Mouse (Mus musculus) intestine, embryonic 15.5 days (tissue): Measurements from ENCODE around the gene Pbld2. TPM values are rescaled to one million over a fixed set of nuclear protein-coding genes. Genes with fewer than 3 reads are reported as not detected.

Experiments used
- ATAC-seq: fragments of 200-750 bp; cut with Nextera tagmentation; 2 replicates; pipeline ENCODE4 v1.8.0; 2017; ENCODE audit warnings: moderate TSS enrichment, moderate library complexity
- H3K27ac ChIP-seq: fragments of 300-500 bp; sonication (generic); 2 replicates; pipeline ENCODE4 v1.5.1; 2015; ENCODE audit warnings: mild to moderate bottlenecking, inconsistent platforms
- H3K27me3 ChIP-seq: fragments of 300-500 bp; sonication (generic); replicated peaks from 2 replicates; pipeline ENCODE4 v1.6.1; 2015; ENCODE audit warnings: inconsistent platforms
- H3K36me3 ChIP-seq: fragments of 300-500 bp; sonication (generic); 2 replicates; pipeline ENCODE4 v1.6.1; 2015; ENCODE audit warnings: inconsistent platforms
- H3K4me1 ChIP-seq: fragments of 300-500 bp; sonication (generic); replicated peaks from 2 replicates; pipeline ENCODE4 v1.6.1; 2015; ENCODE audit warnings: inconsistent platforms
- H3K4me2 ChIP-seq: fragments of 300-500 bp; sonication (generic); replicated peaks from 2 replicates; pipeline ENCODE4 v1.6.1; 2015; ENCODE audit warnings: mild to moderate bottlenecking, inconsistent platforms
- H3K4me3 ChIP-seq: fragments of 300-500 bp; sonication (generic); replicated peaks from 2 replicates; pipeline ENCODE4 v1.5.1; 2015; ENCODE audit warnings: inconsistent platforms
- H3K9ac ChIP-seq: fragments of 300-500 bp; sonication (generic); 2 replicates; pipeline ENCODE4 v1.6.1; 2015; ENCODE audit warnings: inconsistent platforms
- H3K9me3 ChIP-seq: fragments of 300-500 bp; sonication (generic); 2 replicates; pipeline ENCODE4 v1.6.1; 2016; ENCODE audit warnings: inconsistent platforms
- WGBS: fragments of 180-500 bp; shearing (Covaris S2); methylation state at CpG from one replicate; pipeline ENCODE4 v1.1.7; 2015; 5-methylcytosine and 5-hydroxymethylcytosine counted together
- polyA plus RNA-seq: library from polyadenylated mRNA; unstranded; fragments of >200 nt; fragmentation: Nextera tagmentation; extraction: Ambion mirVana; gene quantifications from 2 replicates; pipeline ENCODE4 v1.2.1, GENCODE M21; 2015

Gene Pbld2
- polyA plus RNA-seq, 1 experiment from 2014 or later = 5.7 TPM

GRCm38 (mm10) chr10:63089103-63089757 is 65.1 kb downstream of the Pbld2 start:
- H3K9me3 ChIP-seq = no peaks in the 10 kb centered on the region
- H3K36me3 ChIP-seq = no peaks in the 10 kb centered on the region
- 0 out of 2 replicates have a peak, but pooled peaks cover 3% of the 10 kb centered on the region for H3K27me3 ChIP-seq
- H3K9ac ChIP-seq = no peak overlapping the region
- ATAC-seq = no peak
- H3K4me1 ChIP-seq = no peaks in the 10 kb centered on the region
- H3K4me2 ChIP-seq = peak overlapping the region; percentile 62
- no peak overlapping the region for H3K27ac ChIP-seq
- no peak overlapping the region for H3K4me3 ChIP-seq
- WGBS = 52% methylated on average over 8 of the region's 8 CpGs

- peak overlapping the region; percentile 23 for H3K4me3 ChIP-seq
- H3K36me3 ChIP-seq = no peaks in the 10 kb centered on the region
- no peak overlapping the region for H3K27ac ChIP-seq
- 0 out of 2 replicates have a peak, but pooled peaks cover 3% of the 10 kb centered on the region for H3K27me3 ChIP-seq
- WGBS = 10% methylated on average over 26 of the region's 26 CpGs
- 0 out of 2 replicates have a peak overlapping the region, but pooled peaks have one; percentile 8 for H3K9ac ChIP-seq
- H3K4me1 ChIP-seq = no peaks in the 10 kb centered on the region
- ATAC-seq = no peak
- H3K4me2 ChIP-seq = peak overlapping the region; percentile 62
- H3K9me3 ChIP-seq = no peaks in the 10 kb centered on the region
Measured at GRCm38 (mm10) chr10:63089758-63090571, 65.8 kb downstream of the Pbld2 start.

- ATAC-seq = no peak
- no peak overlapping the region for H3K27ac ChIP-seq
Measured at GRCm38 (mm10) chr10:63091915-63092314, 67.8 kb downstream of the Pbld2 start.

GRCm38 (mm10) chr10:63092616-63093550 is 68.8 kb downstream of the Pbld2 start:
- Histone ChIP-seq H3K4me3 (no peak overlapping the region), H3K36me3 (no peaks in the 10 kb centered on the region), H3K9ac (no peak overlapping the region), H3K4me1 (no peaks in the 10 kb centered on the region), H3K27ac (no peak overlapping the region), H3K27me3 (peaks cover 7% of the 10 kb centered on the region; the same call in 1 of the 2 replicates), H3K9me3 (no peaks in the 10 kb centered on the region), H3K4me2 (no peak overlapping the region)
- WGBS = 71% methylated on average over 10 of the region's 10 CpGs
- ATAC-seq = no peak

More at GRCm38 (mm10) chr10:63091915-63092314, 67.8 kb downstream of the Pbld2 start:
- Histone ChIP-seq H3K36me3 (no peaks in the 10 kb centered on the region), H3K9me3 (no peaks in the 10 kb centered on the region), H3K4me2 (no peak overlapping the region), H3K4me3 (no peak overlapping the region), H3K4me1 (no peaks in the 10 kb centered on the region), H3K27me3 (0 out of 2 replicates have a peak, but pooled peaks cover 3% of the 10 kb centered on the region), H3K9ac (no peak overlapping the region)
- 60% methylated on average over 7 of the region's 7 CpGs for WGBS

GRCm38 (mm10) chr10:63096757-63097156 is 72.6 kb downstream of the Pbld2 start:
- Histone ChIP-seq H3K4me1 (peaks cover 4% of the 10 kb centered on the region; the same call in 1 of the 2 replicates), H3K36me3 (no peaks in the 10 kb centered on the region), H3K9me3 (no peaks in the 10 kb centered on the region), H3K4me3 (no peak overlapping the region), H3K27ac (no peak overlapping the region), H3K4me2 (no peak overlapping the region), H3K27me3 (peaks cover 25% of the 10 kb centered on the region), H3K9ac (no peak overlapping the region)
- WGBS = 64% methylated on average over 2 of the region's 2 CpGs
- no peak for ATAC-seq

GRCm38 (mm10) chr10:63098191-63098590 is 74.1 kb downstream of the Pbld2 start:
- peaks cover 4% of the 10 kb centered on the region; the same call in 1 of the 2 replicates for H3K4me1 ChIP-seq
- WGBS = 67% methylated on average over 12 of the region's 12 CpGs

GRCm38 (mm10) chr10:63099521-63099920 is 75.4 kb downstream of the Pbld2 start, which contains the start of gene Atoh7:
Atoh7 (plus strand) TSS chr10:63099651.
- H3K27me3 ChIP-seq = peaks cover 25% of the 10 kb centered on the region
- no peaks in the 10 kb centered on the region for H3K9me3 ChIP-seq
- 11% methylated on average over 16 of the region's 16 CpGs for WGBS
- peaks cover 4% of the 10 kb centered on the region; the same call in 1 of the 2 replicates for H3K4me1 ChIP-seq
- no peak within 1 kb of the TSS for H3K27ac ChIP-seq
- H3K9ac ChIP-seq = peak within 1 kb of the TSS; percentile 54
- peak within 1 kb of the TSS; percentile 53 for H3K4me3 ChIP-seq
- peak; percentile 35; the same call in 1 of the 2 replicates for ATAC-seq
- H3K4me2 ChIP-seq = peak within 1 kb of the TSS; percentile 99
- no peaks in the 10 kb centered on the region for H3K36me3 ChIP-seq

More at GRCm38 (mm10) chr10:63098191-63098590, 74.1 kb downstream of the Pbld2 start:
- Histone ChIP-seq H3K9ac (no peak overlapping the region), H3K36me3 (no peaks in the 10 kb centered on the region), H3K4me2 (no peak overlapping the region), H3K27me3 (peaks cover 25% of the 10 kb centered on the region), H3K27ac (no peak overlapping the region), H3K9me3 (no peaks in the 10 kb centered on the region), H3K4me3 (no peak overlapping the region)
- ATAC-seq = no peak

GRCm38 (mm10) chr10:63099941-63100562 is 75.9 kb downstream of the Pbld2 start:
- under 1% methylated on average over 62 of the region's 62 CpGs for WGBS
- Histone ChIP-seq H3K9me3 (no peaks in the 10 kb centered on the region), H3K4me2 (peak overlapping the region; percentile 99)

GRCm38 (mm10) chr10:63100657-63101056 is 76.5 kb downstream of the Pbld2 start:
- Histone ChIP-seq H3K4me1 (peaks cover 4% of the 10 kb centered on the region; the same call in 1 of the 2 replicates), H3K27me3 (peaks cover 25% of the 10 kb centered on the region), H3K4me2 (peak overlapping the region; percentile 99), H3K36me3 (no peaks in the 10 kb centered on the region), H3K27ac (no peak overlapping the region), H3K9me3 (no peaks in the 10 kb centered on the region), H3K4me3 (peak overlapping the region; percentile 53), H3K9ac (peak overlapping the region; percentile 54)
- ATAC-seq = no peak
- WGBS = 15% methylated on average over 9 of the region's 9 CpGs

More at GRCm38 (mm10) chr10:63099941-63100562, 75.9 kb downstream of the Pbld2 start:
- Histone ChIP-seq H3K36me3 (no peaks in the 10 kb centered on the region), H3K27ac (no peak overlapping the region), H3K27me3 (peaks cover 25% of the 10 kb centered on the region), H3K9ac (peak overlapping the region; percentile 54), H3K4me1 (peaks cover 4% of the 10 kb centered on the region; the same call in 1 of the 2 replicates), H3K4me3 (peak overlapping the region; percentile 53)
- peak; percentile 97 for ATAC-seq
